Mouse (Mus musculus) hindbrain, embryonic 16.5 days (tissue): ENCODE measurements around the gene B3gnt5. TPM values are rescaled to one million over a fixed set of nuclear protein-coding genes. Genes with fewer than 3 reads are reported as not detected.
A peak's percentile ranks its signal among the peaks of the same experiment; 100 is the strongest.

Experiments
- ATAC-seq: fragments of 200-750 bp; cut with Nextera tagmentation; 2 replicates; pipeline ENCODE4 v1.8.0; 2017; ENCODE audit warnings: moderate TSS enrichment, moderate library complexity
- H3K27ac ChIP-seq: fragments of 300-500 bp; sonication (generic); 2 replicates; pipeline ENCODE4 v1.5.1; 2014; ENCODE audit warnings: low read depth, mild to moderate bottlenecking, control low read depth, low read length, moderate library complexity
- H3K27me3 ChIP-seq: fragments of 300-500 bp; sonication (generic); replicated peaks from 2 replicates; pipeline ENCODE4 v1.6.1; 2014; ENCODE audit warnings: low read length; ENCODE audit not compliant: control insufficient read depth, insufficient read depth
- H3K36me3 ChIP-seq: fragments of 300-500 bp; sonication (generic); 2 replicates; pipeline ENCODE4 v1.6.1; 2014; ENCODE audit warnings: mild to moderate bottlenecking, low read length, moderate library complexity, mixed read lengths; ENCODE audit not compliant: control insufficient read depth, insufficient read depth
- H3K4me1 ChIP-seq: fragments of 300-500 bp; sonication (generic); 2 replicates; pipeline ENCODE4 v1.6.1; 2014; ENCODE audit warnings: low read depth, low read length; ENCODE audit not compliant: control insufficient read depth, insufficient read depth
- H3K4me2 ChIP-seq: fragments of 300-500 bp; sonication (generic); 2 replicates; pipeline ENCODE4 v1.6.1; 2014; ENCODE audit warnings: mild to moderate bottlenecking, low read length, control low read depth, moderate library complexity
- H3K4me3 ChIP-seq: fragments of 300-500 bp; sonication (generic); 2 replicates; pipeline ENCODE4 v1.5.1; 2014; ENCODE audit warnings: mild to moderate bottlenecking, low read length, control low read depth, moderate library complexity
- H3K9ac ChIP-seq: fragments of 300-500 bp; sonication (generic); 2 replicates; pipeline ENCODE4 v1.6.1; 2014; ENCODE audit warnings: low read depth, mild to moderate bottlenecking, control low read depth, low read length, moderate library complexity
- H3K9me3 ChIP-seq: fragments of 300-500 bp; sonication (generic); 2 replicates; pipeline ENCODE4 v1.6.1; 2014; ENCODE audit warnings: mild to moderate bottlenecking, low read length, moderate library complexity; ENCODE audit not compliant: control insufficient read depth
- WGBS: fragments of 180-500 bp; shearing (Covaris S2); extraction: QIAGEN DNeasy Blood & Tissue Kit; methylation state at CpG from one replicate; pipeline ENCODE4 v1.1.7; 2014; 5-methylcytosine and 5-hydroxymethylcytosine counted together
- polyA plus RNA-seq: library from polyadenylated mRNA; unstranded; fragments of >200 nt; fragmentation: Nextera tagmentation; extraction: Ambion mirVana; gene quantifications from 2 replicates; pipeline ENCODE4 v1.2.1, GENCODE M21; 2015

The B3gnt5 gene
- polyA plus RNA-seq, 1 experiment from 2014 or later = 34.1 TPM

DNA sequence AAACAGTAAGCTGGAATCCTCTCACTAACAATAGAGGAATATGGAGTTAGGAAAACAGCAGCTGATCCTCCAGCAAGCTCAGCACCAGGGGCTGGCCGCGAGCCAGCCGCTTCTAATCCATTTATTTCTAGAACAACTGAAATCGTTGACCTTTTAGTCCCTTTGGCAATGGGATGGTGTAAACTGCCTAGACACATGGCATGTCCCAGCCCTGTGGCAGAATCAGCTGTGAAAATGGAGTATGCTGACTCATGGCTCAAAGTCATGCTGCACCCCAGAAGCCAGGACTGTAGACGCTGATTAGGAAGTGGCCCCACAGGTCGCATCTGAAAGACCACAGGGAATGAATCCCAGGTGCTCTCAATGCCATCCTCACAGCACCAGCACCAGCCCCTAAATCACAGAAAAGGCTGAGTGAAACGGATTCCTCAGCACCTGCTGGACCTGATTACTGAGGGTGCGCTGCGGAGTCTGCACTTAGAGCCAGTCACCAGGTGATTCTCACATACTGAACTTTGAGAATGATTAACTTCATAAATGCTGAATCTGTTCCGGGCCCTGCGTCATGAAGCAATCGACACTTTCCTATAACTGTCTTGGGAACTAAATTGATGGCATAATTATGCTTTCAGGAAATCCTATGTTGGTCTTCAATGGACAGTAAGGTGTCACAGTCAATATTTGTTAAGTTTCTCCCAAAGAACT is 26.5 kb downstream of the B3gnt5 start:
- WGBS = 65% methylated on average over 12 of the region's 12 CpGs
- H3K27ac ChIP-seq = no peak overlapping the region

GRCm38 (mm10) chr16:19789914-19790313 is 29.9 kb downstream of the B3gnt5 start:
- Histone ChIP-seq H3K9ac (no peak overlapping the region), H3K27ac (no peak overlapping the region), H3K4me2 (no peak overlapping the region), H3K9me3 (no peaks in the 10 kb centered on the region), H3K27me3 (no peaks in the 10 kb centered on the region), H3K36me3 (no peaks in the 10 kb centered on the region), H3K4me3 (no peak overlapping the region), H3K4me1 (no peaks in the 10 kb centered on the region)
- 84% methylated on average over 2 of the region's 2 CpGs for WGBS
- no peak for ATAC-seq

More for the DNA sequence above, 26.5 kb downstream of the B3gnt5 start:
- peak; percentile 56; the same call in 1 of the 2 replicates for ATAC-seq
- no peaks in the 10 kb centered on the region for H3K36me3 ChIP-seq
- no peak overlapping the region for H3K4me2 ChIP-seq
- H3K9ac ChIP-seq = no peak overlapping the region
- H3K9me3 ChIP-seq = no peaks in the 10 kb centered on the region
- no peaks in the 10 kb centered on the region for H3K27me3 ChIP-seq
- no peak overlapping the region for H3K4me3 ChIP-seq
- no peaks in the 10 kb centered on the region for H3K4me1 ChIP-seq

DNA sequence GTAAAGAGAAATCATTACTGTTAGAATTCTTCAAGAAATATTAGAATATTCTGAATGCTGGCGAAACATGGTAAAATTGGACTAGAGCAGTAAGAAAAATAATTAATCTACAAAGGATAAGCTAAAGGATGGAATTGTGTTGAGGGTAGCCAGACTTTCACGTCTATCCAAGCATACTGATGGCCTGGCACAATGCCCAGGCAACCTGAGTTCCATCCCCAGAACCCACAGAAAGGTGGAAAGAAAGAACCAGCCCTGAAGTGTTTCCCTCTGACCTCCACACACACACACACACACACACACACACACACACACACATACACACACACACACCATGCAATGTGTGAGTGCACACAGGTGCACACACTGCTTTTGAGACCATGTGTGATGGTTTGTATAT is 58.8 kb downstream of the B3gnt5 start:
- no peaks in the 10 kb centered on the region for H3K27me3 ChIP-seq
- no peak overlapping the region for H3K9ac ChIP-seq
- no peak overlapping the region for H3K4me3 ChIP-seq
- 77% methylated on average over 2 of the region's 2 CpGs for whole genome bisulfite sequencing
- no peak overlapping the region for H3K27ac ChIP-seq
- no peaks in the 10 kb centered on the region for H3K4me1 ChIP-seq
- no peaks in the 10 kb centered on the region for H3K9me3 ChIP-seq
- H3K4me2 ChIP-seq = no peak overlapping the region
- H3K36me3 ChIP-seq = no peaks in the 10 kb centered on the region
- ATAC-seq = no peak

Other genes with a start within 250 kb of the B3gnt5 start
- gene Olfr167, start 237.9 kb upstream of the B3gnt5 start, polyA plus RNA-seq = not detected in 2 replicates
- gene Olfr168, start 224.7 kb upstream of the B3gnt5 start, polyA plus RNA-seq = not detected in 2 replicates
- gene Olfr169, start 188.4 kb upstream of the B3gnt5 start, polyA plus RNA-seq = not detected in 2 replicates
- gene Olfr170, start 148.3 kb upstream of the B3gnt5 start, polyA plus RNA-seq = not detected in 2 replicates
- not detected in 2 replicates for gene Olfr171, start 130.3 kb upstream of the B3gnt5 start, polyA plus RNA-seq
- 0.11 TPM in 1 of 2 replicates, not detected in the other for gene Lamp3, start 53.8 kb upstream of the B3gnt5 start, polyA plus RNA-seq
- gene Klhl6, start 222.8 kb downstream of the B3gnt5 start, polyA plus RNA-seq = 4.0 and 4.7 TPM in 2 replicates